Mouse (Mus musculus) adrenal gland, postnatal 10 days (tissue): ENCODE measurements around the gene Gm49369. TPM values are rescaled to one million over a fixed set of nuclear protein-coding genes. Genes with fewer than 3 reads are reported as not detected.

Source experiments
- DNase-seq: peaks from one replicate; pipeline ENCODE4 v3.0.0; 2021; ENCODE audit warnings: mixed read lengths
- total RNA-seq, 2 experiments: library from RNA; stranded (reverse); gene quantifications; 2 replicates each; pipeline ENCODE4 v1.2.3; 2021

Gene Gm49369
- total RNA-seq, 2 experiments from 2014 or later, result 0.73 to 3.7 TPM

DNA sequence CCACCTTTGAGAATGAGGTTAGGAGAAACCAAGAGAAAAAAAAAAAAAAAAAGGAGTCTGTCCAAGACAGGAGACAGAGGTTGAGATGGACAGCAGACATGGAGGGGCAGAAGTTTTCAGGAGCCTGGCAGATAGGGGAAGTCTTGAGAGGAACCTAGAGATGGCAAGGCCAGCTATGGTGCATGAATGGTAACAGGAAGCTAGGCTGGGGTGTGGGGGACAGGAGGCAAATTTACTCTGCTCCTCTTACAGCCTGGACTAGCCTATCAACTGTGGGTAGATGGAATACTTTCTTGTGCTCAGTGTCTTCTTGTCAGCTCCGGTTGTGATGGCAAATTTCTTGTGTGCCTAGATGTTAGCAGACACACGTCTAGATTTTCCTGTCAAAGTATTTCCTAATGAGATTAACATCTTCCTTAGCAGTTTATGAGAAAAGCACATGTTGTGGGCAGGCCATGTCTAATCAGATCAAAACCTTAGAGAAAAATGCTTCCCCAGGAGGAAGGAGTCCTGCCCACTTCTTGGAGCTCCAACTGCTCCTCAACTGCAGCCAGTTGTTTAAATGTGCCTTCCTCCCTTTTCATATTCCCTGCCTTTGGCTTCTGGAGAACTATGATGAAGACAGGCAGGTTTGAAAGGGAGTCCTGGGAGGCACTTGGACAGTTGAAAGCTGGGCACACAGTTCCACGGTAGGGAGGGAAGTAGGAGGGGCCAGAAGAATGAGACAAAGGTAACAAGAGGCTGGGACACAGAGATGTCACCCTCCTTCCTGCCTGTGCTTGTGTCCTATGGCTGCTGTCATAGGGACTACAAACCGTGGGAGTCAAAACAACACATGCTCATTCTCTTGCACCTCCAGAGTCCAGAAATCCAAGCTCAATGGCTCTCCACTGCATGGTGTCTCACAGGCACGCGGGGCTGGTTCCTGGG, 12.1 kb upstream of the Gm49369 start:
- no peak for DNase-seq

- peak; percentile 81 for DNase-seq
These were observed 10.7 kb upstream of the Gm49369 start for GRCm38 (mm10) chr7:142393191-142393590.

DNA sequence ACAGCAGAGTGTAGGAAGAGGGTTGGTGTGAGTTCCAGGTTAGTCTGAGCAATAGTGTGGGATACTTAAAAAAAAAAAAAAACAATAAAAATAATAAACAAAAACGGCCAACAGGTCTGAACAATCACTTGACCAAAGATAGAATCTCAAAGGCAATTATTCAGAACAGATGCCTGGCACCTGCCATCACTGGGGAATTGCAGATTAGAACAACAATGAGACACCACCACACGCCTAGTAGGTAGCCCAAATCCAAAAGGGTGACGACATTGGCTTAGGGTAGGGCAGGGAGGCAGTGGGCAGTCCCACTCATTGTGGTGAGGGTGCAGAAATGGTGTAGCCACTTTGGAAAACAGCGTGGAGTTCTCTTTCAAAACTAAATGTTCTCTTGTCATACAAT, 9.1 kb upstream of the Gm49369 start:
- DNase-seq, result no peak

GRCm38 (mm10) chr7:142391108-142391507, 8.6 kb upstream of the Gm49369 start:
- DNase-seq, result no peak

- no peak for DNase-seq
These were observed 7.6 kb upstream of the Gm49369 start for GRCm38 (mm10) chr7:142389961-142390650.

DNA sequence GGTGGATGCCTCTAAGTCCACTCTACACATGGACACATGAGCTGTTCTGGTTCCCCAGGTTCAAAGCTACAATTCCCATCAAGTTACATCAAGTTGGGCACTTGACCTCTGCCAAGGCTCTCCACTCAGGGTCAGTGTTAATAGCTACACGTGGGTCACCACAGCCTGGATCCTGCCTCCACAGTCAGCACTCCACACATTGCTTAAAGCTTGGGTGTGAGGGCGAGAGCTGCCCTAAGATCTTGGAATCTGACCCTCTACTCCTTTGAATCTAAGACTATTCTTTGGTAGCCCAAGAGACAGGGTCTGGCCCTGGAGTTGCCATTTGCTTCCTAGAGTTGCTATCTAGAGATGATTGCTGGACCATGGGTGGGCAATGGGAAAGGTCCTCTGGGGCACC, 6.3 kb upstream of the Gm49369 start:
- no peak for DNase-seq

DNA sequence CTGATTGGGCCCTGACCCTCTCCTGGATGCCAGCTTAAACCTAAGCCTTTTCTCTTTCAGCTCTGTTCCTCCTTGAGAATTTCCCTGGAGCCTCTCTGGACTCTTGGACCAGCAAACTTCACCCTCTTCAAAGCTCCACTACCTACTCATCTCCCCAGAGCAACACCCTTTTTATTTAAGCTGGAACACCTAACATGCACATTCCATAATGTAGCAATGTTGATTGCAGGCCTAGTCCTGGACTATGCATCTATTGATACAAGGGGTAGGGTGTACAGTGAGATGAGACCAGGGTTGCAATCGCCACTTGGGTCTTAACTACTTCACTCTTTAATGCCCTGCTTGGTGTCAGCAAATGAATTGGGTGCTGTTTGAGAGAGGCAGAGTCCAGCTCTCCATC, 5.7 kb upstream of the Gm49369 start:
- no peak for DNase-seq

GRCm38 (mm10) chr7:142387419-142388148, 5.1 kb upstream of the Gm49369 start, which contains the start of gene Ctsd:
TSS of gene Ctsd (minus strand) at chr7:142388038.
- peak; percentile 99 for DNase-seq

DNA sequence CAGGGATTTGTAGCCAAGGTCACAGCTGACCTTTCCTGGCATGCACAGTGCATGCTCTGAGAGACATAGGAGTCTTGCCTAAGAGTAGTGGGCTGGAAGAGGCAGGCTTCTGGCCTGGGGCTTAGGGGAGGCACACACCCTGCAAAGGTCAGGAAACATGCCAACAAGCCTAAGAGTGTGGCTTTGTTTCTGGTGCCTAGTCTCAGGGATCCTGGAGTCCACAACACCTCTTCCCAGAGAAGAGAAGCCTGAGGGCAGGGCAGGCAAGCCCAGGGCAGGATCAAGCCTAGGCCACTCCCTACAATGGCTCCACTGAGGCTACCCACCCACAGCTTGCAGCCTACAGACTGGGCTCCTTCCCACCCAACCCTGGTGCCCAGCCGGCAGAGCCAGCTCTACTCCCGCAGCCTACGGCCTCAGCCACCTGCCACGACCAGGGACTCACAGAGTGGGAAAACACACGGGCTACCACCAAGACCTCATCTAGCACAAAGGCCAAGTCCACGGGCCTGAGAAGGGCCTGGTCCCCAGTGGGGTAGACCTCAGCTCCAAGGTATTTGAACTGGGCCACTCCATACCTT, 4.2 kb upstream of the Gm49369 start:
- DNase-seq, result peak; percentile 79

DNA sequence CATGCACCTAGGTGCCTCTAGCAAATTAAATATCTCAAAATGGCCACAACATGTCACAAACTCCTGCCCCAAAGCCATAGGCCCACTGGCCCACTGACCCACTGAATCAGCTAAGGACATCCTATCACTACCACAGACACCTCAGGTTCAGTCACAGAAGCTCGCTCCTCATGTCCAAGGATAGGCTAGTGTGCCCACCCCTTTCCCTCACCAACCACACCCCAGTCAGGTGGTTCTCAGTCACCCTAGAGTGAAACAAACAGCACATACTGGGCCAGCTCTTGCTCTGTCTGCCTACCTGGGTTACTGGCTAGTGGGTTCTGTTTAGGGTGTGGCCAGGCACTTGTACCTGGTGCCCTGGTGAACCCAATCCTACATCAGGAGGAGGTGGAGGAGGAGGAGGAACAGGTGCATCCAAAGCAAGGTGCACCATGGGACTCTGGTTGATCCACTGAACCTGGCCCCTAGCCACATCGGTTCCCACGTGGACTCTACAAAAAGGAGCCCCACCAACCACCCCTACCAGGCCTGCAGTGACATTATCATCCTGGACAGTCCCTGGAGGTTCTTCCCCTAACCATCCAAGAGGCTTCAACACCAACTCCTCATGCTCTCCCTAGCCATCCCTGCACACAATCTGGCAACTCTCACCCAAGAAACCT, 3.4 kb upstream of the Gm49369 start:
- no peak for DNase-seq

DNA sequence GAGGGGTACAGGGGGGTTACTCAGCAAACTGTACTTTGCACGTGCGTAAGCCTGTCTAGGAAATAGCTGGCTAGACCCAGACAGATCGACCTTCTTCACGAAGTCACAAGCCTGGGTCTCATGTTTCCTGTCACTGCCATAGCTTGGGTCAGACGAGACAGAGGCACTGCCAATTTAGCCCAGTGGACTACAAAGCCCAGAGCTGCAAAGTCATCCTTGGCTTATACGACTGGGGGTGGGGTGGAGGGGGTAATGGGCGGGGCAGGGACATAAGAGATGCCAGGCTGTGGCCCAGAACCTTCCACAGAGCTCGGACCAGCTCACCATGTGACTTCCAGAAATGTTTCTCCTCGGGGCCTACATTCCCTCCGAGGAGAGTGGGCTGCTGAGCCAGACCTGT, 1.8 kb upstream of the Gm49369 start:
- DNase-seq, result no peak

- DNase-seq, result no peak
These were observed 1.3 kb downstream of the Gm49369 start for GRCm38 (mm10) chr7:142381175-142381574.

GRCm38 (mm10) chr7:142379186-142379585, 3.3 kb downstream of the Gm49369 start:
- no peak for DNase-seq

DNA sequence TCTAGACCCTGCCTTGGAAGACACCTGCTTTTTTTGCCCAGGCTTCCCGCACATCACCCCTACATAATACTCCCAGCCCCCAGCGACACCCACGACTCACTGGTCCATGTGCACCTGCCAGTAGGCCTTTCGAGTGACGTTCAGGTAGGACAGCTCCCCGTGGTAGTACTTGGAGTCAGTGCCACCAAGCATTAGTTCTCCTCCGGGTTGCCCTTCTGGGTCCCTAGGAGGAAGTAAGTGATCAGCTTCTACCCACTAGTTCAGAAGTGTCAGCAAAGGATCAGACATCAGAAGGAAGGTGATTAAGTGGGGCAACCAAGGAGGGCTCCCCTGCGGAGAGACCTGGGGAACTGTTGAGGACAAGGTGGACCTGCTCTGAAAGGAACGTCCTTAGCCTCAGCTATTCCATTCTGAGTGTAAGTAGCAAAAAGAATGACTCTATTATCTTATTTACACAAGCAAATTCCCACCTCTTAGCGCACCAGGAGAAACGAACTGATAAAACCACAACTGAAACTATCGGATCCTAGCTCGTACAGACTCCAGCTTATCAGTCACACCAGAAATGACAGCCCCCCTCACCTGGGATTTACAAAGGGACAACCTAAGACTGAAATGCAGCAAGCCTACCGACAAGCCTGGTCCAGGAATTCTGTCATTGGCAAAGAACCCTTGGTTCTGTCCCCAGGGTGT, 5.1 kb downstream of the Gm49369 start:
- no peak for DNase-seq

DNA sequence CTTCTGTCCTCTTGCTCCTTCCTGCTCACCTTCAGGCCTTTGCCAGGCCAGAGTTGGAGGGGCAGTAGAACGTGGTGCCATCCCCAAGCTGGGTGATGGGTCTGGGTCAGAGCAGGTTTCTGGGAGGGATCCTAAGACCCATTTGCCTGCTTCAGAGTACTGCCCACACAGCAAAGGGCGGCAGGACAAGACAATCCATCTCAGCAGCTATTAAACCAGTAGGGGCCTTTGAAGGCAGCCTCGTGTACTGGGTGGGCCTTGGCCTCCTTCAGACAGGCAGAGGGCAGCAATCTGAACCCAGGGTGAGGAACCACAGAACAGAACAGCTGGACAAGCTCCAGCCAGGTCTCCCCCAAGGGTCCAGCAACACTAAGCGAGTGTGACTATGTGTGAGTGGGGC, 6.4 kb downstream of the Gm49369 start:
- no peak for DNase-seq

- DNase-seq, result peak; percentile 85
These were observed 7.2 kb downstream of the Gm49369 start for GRCm38 (mm10) chr7:142375261-142375724.

GRCm38 (mm10) chr7:142374413-142375015, 8.0 kb downstream of the Gm49369 start:
- DNase-seq, result no peak

- DNase-seq, result no peak
These were observed 8.6 kb downstream of the Gm49369 start, which contains the start of gene Ifitm10 for GRCm38 (mm10) chr7:142373641-142374412. TSS of gene Ifitm10 (minus strand) at chr7:142373753.

DNA sequence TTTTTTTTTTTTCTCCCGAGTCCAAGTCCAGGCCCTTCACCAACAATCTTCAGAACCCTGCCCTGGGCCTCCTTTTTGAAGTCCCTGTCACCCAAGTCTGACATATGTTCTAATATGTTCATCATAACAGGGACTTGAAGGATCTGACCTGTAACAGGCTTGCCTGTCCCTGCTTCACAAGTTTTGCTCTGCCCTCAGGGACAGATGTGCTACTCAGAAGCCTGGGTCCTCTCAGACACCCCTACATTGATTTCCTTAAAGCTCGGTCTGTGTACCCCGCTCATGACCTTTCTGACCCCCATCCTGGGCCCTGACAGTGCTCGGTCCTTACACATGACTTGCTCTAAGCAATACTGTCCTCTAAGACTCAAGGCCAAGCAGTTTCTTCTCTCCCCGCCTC, 9.4 kb downstream of the Gm49369 start:
- no peak for DNase-seq
